Mouse (Mus musculus) right cerebral cortex, postnatal 25 days (tissue): ENCODE measurements around the gene Gm29776.

ENCODE experiments used
- DNase-seq: peaks from one replicate; pipeline ENCODE4 v3.0.0; 2022

Gene Gm29776

DNA sequence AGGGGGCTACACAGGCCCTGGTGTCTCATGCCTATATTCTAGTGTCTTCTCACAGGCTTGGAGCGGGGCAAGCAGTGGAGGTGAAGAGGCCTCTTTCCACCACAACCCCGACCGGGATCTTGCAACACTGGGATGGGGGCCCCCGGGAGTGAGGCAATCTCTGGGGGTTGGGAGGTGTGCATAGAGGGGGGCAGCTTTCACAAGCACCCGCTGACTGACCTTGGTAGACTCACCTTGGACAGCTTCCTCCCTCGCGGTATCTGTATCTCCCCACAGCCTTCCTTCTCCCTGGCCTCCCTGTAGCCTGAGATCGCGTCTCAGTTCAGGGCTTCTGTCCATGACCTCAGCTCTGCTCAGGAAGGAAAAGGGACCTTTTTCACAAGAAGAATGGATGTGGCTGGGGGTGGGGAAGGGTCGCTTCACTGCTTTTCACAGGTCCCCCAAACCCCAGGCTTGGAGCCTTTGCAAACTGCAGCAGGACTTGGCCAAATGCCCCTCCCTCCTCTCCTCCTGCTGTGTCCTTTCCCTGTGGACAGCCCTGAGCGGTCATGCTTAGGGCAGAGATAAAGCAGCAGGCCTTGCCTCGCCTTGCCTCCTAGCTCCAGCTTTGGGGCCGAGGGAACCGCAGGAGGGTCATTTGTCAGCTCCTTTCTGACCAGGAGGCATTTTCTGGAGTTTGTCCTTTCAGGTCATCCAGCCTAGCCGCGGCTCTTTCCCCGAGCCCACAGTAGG lies 8.1 kb upstream of the Gm29776 start:
- DNase-seq: no peak

DNA sequence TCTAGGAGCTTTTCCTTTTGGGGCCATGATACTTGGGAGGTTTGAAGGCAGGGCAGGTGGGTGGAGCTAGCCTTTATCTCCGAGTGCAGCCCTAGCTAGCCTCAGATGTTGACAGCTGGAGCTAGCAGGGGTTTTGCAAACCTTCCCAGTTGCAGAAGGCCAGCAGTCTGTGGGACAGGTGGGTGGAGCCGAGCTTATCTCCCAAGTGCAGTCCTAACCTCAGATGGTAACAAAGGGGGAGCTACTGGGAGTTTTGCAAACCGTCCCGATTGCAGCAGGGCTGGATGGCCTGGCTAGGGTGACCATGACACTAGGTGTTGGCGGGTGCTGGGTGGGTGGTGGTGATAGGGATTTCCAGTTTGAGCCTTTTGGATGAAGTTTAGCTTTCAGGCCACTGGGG lies 7.2 kb upstream of the Gm29776 start:
- DNase-seq: no peak

GRCm38 (mm10) chr14:54703207-54703606 lies 4.6 kb upstream of the Gm29776 start:
- DNase-seq: no peak

DNA sequence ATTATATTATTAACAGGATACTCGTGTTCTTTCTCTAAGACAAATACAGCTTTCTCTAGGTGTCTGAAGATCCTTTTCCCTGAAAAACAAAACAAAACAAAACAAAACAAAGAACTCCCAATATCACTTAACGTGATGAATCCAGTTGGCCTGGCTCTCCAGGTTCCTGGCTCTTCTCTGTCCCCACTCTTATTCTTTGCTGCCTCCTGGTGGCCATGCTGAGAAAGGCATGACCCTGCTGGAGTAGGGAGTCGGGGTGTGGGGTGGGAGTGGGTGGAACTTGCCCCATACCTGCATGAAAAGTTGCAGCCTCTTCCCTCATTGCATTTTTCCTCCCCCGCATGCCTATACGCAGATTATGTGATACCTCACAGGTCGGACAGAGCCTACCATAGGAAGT lies 2.7 kb upstream of the Gm29776 start:
- DNase-seq: peak; percentile 46

DNA sequence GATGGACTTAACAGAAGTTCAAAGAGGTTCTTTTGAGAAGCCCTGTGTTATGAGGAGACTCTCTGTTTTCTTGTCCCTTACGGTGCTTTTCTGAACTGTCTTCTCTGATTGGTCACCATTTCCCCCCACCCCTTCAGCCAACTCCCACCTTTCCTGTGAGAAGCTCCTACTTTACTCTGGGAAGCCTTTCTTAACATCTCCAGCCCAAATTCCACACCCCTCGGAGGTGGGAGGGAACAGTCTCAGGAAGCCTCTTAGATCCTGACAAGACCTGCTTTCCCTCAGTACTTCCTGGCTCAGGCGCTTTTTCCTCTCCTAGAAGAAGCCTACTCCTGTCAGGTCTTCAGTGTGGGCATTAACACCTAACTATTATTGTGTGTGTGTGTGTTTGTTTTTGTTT lies 953 bp upstream of the Gm29776 start:
- DNase-seq: no peak

- DNase-seq: no peak
These were observed 1.9 kb downstream of the Gm29776 start for GRCm38 (mm10) chr14:54696752-54697151.

- DNase-seq: no peak
These were observed 3.6 kb downstream of the Gm29776 start for GRCm38 (mm10) chr14:54695042-54695441.

- DNase-seq: no peak
These were observed 11.4 kb downstream of the Gm29776 start for GRCm38 (mm10) chr14:54687251-54687650.

DNA sequence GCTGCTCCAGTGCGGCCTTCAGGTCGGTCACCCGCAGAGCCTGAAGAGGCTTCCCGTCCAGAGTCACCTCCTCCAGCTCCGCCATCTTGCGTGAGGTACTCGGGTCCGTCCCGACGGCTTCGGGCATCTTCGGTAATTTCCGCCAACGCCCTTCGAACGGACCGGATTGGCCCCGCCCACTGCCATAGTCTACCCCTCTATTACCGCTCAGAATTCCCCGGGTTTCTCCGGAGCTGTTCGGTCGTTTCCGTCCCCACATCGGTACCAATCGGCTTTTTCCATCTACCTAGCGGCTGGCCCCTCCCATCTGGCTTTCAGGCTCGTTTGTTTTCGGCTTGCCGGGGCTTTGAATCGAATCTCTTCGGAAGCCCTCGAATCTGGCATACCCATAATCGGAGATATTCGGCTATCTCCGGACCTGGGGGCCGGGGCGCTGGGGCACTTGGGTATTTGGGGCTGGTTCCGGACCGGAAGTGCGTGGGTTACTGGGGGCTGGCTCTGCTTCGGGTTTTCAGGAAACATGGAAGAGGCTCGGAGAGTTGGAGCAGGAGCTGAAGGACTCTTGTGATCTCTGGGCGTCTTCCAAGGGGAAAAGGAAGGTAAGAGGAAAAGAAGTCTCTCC lies 12.0 kb downstream of the Gm29776 start, which contains the start of gene Acin1:
Gene Acin1 (minus strand): TSS at position 410 of the 622 bp plus-strand sequence.
- DNase-seq: peak; percentile 100

DNA sequence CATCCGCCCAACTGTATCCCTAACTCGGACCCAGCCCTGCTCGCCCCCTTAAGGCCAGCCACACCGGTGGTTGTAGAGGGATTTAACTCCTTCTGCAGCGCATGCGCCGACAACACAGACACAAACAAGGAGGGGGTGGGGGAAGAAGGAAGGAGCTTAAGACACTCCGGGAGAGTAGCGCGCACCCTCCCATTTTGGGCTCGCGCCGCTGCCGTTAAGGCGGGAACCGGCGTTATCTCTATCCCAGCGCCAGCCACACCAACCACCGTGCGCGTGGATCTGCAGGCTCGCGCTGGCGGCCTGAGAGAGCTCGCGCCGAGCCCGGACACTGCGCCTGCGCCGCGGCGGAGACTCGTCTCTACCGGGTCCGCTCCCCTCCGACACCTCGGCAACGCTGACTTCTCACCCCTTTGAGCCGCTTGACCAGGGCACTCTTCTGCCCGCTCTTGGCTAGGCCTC lies 12.5 kb downstream of the Gm29776 start, which contains the start of gene 1700123O20Rik:
Gene 1700123O20Rik (plus strand): TSS at position 154 of the 459 bp plus-strand sequence.
- DNase-seq: no peak

DNA sequence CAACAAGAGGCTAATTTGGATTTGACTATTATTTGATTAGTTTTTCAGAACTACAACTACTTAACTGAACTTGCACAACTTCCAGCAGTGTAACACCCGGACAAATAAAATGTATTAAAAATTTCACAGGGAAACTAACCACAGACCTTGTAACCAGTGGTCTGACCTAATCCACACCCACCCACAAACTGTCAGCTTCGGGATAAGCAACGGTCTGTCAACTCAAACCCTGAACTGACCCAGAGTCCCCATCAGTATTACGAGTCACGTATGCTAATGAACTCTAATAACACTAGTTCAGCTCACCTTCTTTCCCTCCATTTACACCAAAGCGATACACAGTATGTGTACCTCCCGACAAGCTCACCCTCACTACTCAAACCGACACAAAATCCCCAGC lies 13.2 kb downstream of the Gm29776 start:
- DNase-seq: no peak

DNA sequence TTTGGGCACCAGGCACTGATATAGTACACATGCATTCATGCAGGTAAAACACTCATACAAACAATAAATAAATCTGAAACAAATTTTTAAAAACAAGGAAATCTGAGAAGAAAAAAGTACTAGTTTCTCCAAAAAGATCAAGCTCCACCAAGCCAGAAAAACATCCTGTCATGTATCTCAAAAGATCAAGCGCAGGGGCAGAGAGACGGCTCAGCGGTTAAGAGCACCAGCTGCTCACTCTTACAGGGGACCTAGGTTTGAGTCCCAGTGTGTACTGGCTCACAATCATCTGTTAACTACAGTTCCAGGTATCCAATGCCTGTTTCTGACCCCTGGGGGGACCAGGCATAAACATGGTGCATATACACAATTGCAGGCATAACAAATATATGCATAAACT lies 16.2 kb downstream of the Gm29776 start:
- DNase-seq: no peak

DNA sequence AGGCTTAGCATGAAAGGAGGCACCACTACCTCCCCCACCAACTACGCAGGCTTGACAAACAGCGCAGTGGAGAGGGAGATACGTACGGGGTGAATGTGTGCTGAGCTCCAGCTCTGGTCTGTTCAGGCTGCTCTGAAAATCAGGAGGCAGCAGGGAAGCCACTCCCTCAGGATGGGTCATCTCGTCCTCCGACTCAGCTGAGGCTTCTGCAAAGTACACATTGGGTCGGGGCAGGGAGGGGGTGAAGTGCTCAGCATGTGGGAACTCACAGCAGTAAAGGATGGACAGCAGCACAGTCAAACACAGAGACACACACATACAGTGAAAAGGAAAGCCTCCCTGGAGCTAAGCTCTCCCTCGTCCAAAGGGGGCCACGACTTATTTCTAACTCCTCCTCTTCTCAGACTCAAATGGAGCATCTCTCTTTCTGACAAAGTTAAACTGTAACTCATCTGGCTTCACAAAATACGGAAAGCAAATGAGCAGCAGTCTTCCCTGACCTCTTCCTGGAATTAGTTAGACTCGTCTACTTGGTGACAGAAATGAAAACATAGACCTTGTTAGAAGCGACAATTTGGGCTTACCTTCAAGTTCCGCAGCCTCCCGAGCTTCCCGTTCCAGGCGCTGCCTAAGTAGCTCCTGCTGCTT lies 19.9 kb downstream of the Gm29776 start:
- no peak for DNase-seq

DNA sequence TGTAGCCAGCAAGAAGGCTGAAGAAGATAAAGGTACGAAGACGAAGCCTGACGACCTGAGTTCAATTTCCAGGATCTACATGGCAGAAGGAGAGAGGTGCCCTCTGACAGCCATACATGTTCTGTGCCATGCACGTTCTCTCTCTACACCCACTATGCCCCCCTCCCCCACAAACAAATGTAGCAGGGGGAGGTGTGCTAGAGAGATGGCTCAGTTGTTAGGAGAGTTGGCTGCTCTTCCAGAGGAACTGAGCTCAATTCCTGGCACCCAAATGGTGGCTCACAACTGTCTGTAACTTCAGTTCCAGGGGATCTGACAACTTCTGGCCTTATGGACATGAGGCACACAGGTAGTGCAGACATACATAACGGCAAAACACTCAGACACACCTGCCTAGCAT lies 22.3 kb downstream of the Gm29776 start:
- no peak for DNase-seq

DNA sequence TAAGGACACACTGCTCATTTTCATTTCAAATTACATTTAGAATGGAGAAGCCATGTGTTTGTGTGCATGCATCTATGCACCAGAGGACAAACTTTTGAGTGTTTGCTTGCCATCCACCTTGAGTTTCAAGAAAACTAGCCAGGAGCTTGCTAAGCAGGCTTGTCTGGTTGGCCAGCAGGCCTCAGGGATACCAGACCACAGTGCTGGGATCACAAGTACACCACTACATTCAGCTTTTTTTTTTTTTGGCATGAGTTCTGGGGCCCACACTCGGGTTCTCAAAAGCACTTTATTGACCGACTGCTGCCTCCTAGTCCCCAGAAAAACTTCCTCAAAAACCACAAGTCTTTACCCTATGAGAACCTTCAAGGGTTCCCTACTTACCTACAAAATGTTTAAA lies 24.3 kb downstream of the Gm29776 start:
- DNase-seq: no peak

- DNase-seq: no peak
These were observed 29.3 kb downstream of the Gm29776 start for GRCm38 (mm10) chr14:54669381-54669780.

DNA sequence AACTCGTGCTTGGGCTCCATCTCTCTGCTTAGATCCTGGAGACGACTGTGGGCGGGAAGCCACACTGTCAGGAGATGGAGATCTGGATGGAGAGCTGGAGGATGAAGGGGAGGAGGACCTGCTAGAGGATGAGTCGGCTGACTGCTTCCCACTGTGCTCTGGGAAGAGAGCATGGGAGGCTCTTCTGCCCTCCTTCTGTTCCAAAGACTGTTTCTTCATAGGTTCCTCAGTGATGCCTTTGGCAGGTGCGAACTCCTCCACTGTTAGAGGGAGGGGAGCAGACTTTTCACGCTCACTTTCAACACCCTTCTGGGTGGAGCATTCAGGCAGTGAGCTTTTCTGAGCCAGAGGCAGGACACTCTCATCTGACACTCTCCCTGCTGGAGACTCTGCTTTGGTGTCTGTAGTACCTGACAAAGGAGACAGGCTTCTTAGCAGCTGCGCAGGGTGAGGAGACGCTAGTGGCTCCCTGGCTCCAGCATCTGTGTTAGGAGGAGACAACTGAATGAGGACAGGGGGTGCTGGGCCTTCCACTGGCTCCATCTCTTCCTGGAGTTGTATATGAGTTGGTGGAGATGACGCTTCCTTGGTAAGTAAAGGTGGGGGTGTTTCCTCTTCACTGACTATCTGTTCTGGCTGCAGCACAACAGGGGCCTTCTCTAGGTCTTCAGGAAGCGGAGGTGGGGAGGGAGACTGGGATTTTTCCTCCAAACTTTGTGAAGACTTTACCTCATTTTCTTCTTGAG lies 34.0 kb downstream of the Gm29776 start:
- peak; percentile 51 for DNase-seq

- DNase-seq: no peak
These were observed 38.6 kb downstream of the Gm29776 start for GRCm38 (mm10) chr14:54660009-54660408.

GRCm38 (mm10) chr14:54653496-54653895 lies 45.1 kb downstream of the Gm29776 start:
- DNase-seq: peak; percentile 84

- no peak for DNase-seq
These were observed 45.8 kb downstream of the Gm29776 start for GRCm38 (mm10) chr14:54652787-54653186.

DNA sequence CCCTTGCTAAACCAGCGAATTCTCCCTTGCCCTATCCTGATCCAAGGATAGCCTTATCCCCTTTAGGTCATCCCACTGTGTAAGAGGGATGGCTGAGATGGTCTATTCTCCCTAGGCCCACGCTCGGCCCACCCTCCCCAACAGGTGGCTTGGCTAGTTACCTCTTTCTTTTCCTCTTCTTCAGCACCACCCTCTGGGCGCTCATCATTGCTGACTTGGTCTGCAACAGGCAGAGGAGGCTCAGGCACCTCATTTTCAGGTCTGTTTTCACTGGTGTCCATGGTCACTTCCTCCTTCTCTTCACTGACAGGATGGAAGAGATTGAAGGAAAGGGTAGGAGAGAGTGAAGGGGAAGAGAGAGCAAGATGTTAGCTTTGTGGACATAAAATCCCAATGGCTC lies 47.1 kb downstream of the Gm29776 start:
- no peak for DNase-seq

DNA sequence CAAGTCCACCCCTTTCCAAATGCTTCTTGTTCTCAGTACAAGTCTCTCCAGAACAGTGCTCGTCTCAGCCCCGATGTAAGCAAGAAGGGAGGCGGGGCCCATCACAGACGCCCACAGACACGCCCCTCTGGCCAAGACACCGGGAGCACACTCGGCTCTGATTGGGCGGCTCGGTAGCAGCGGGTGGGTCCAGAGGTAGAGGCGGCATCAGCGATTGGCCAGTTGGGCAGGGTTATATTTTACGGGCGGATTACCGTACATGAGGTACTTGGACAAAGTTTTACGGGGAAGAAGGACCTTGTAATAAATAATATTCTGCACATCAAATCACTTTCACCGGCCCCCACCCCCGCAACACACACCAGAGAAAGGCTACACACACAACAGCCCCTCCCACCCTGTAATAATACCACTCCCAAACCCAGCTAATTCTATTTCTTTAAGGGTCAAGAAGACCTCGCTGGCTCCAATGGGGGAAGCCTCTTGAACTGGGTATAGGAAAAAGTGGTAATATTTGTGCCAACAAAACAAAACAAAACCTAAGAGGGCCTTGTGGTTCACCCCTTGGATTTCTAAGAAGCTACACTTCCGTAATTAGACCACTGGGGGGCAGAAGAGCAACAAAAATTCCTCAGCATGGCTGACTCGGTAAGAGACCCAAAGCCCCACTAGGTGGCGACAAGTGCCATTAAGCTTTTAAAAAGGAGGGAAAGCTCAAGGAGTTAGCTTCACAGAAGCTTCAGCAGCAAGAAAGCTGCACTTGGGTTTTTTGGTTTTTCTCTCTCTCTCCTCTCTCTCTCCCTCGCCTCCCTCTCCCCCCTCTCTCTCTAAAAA lies 47.8 kb downstream of the Gm29776 start:
- DNase-seq: peak; percentile 71
